Mouse (Mus musculus): ENCODE measurements around the gene Sdha. TPM values are rescaled to one million over a fixed set of nuclear protein-coding genes. Genes with fewer than 3 reads are reported as not detected.

Sdha gene
- polyA plus RNA-seq (2015; fragmentation: Nextera tagmentation; extraction: Ambion mirVana): 235 and 237 TPM in 2 replicates

DNA sequence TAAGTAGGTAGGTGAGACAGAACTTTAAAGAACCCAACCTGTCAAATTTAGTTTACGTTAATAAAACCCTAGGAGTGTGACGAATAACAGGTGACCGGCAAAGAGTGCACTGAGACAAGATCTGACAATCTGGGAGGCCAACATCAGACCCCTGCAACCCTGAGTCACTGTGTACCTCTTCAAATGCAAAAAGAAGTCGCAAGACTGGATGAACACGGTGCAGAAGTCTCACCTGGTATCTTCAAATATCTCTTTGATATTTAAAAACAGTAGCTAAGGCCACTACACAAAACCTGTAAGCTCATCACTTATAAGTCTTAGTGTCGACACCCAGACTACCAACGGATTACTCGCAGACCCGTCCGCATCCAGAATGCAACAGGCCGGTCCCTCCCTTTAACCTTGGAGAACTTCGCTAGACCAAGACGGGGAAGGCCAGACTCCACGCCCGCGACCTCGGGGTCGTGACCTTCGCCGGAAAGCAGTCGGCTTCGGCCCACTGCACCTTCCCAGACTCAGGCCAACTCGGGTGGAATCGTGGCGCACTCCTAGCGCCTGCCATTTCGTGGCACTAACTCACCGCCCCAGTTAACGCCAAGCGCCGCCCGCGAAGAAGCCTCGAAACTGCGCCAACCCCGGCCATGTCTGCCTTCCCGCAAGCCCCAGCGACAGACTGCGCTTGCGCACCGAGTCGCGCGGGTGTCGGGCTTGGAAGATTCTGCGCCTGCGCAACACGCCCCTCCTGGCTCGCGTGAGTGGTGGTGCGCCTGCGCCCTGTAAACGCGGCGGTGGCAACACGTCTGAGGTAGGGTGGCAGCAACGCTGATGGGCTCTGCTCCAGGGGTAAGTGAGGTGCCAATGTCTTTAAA is at the start of gene Sdha, which contains the start of gene Ccdc127:
Gene Sdha (minus strand): TSS at position 715 of the 869 bp plus-strand sequence.
Gene Ccdc127 (plus strand): TSS at position 744 of the 869 bp plus-strand sequence.
- H3K36me3 ChIP-seq (ENCODE audit: control insufficient read depth, insufficient read depth): no peaks in the 10 kb centered on the region
- H3K9me3 ChIP-seq (ENCODE audit: control insufficient read depth, low read length): no peaks in the 10 kb centered on the region
- no peaks in the 10 kb centered on the region for H3K27me3 ChIP-seq (replicated peaks; ENCODE audit: control insufficient read depth, insufficient read depth, low read length)
- peak within 1 kb of the TSS; percentile 73 for H3K27ac ChIP-seq (ENCODE audit: low read length)
- ATAC-seq: peak; percentile 99
- H3K4me3 ChIP-seq (replicated peaks; ENCODE audit: low read length): peak within 1 kb of the TSS; percentile 97
- 1% methylated on average over 57 of the region's 57 CpGs for WGBS
- H3K9ac ChIP-seq (replicated peaks; ENCODE audit: low read depth, low read length): peak within 1 kb of the TSS; percentile 91
- peaks cover 16% of the 10 kb centered on the region for H3K4me1 ChIP-seq (replicated peaks; ENCODE audit: control insufficient read depth, insufficient read depth, low read length)
- H3K4me2 ChIP-seq (ENCODE audit: low read length): peak within 1 kb of the TSS; percentile 75

DNA sequence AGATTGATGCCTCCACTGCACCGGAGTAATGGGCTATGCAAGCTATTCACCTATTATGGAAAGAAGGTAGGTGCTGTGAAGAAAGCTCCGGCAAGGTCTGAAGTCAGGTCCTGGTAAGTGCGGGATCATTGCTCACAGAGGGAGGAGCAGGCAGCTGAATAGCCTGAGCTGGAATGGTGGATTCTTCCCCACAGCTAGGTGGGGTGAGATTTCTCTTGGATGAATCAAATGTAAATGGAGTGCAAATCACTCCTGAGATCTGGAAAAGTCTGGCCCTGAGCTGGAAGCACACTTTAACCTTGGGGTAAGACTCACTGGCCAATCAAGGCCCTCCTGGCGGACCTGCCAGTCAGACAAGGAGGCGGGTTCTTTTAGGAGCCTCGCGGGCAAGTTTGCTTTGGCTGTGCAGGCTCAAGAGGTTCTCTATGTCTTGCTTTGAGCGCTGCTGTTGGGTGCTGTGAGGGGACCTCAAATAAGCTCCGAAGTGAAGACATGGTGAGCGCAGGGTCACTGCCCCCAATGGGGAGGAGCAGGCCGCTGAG is 49.3 kb upstream of the Sdha start, which contains the start of gene Ftl1-ps1:
Gene Ftl1-ps1 (plus strand): TSS at position 397 of the 542 bp plus-strand sequence.
- Histone ChIP-seq H3K9ac (replicated peaks; ENCODE audit: low read depth, low read length) (no peak within 1 kb of the TSS), H3K27ac (ENCODE audit: low read length) (no peak within 1 kb of the TSS), H3K4me3 (replicated peaks; ENCODE audit: low read length) (no peak within 1 kb of the TSS), H3K36me3 (ENCODE audit: control insufficient read depth, insufficient read depth) (no peaks in the 10 kb centered on the region), H3K9me3 (ENCODE audit: control insufficient read depth, low read length) (no peaks in the 10 kb centered on the region), H3K4me1 (replicated peaks; ENCODE audit: control insufficient read depth, insufficient read depth, low read length) (no peaks in the 10 kb centered on the region), H3K27me3 (replicated peaks; ENCODE audit: control insufficient read depth, insufficient read depth, low read length) (no peaks in the 10 kb centered on the region), H3K4me2 (ENCODE audit: low read length) (no peak within 1 kb of the TSS)
- ATAC-seq: no peak
- 7% methylated on average over 11 of the region's 11 CpGs for WGBS

DNA sequence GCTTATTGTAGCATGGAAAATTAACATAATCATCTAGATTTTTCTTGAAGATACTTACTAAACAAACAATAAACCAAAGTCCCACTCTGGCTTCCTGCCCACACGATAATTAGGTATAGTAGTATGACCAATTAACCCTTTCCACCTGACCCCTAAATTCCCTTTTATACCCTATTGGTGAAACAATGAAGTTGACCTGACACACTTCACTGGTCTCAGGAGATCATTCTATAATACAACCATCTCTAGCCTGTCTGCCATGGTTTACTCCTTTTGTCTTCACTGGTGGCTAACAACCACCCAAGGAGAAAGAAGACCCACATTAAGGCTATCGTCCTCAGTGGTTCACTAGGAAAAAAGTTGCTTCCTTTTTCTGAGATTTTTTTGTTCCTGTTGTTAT is 41.1 kb upstream of the Sdha start:
- no peak overlapping the region for H3K4me2 ChIP-seq (ENCODE audit: low read length)
- no peaks in the 10 kb centered on the region for H3K27me3 ChIP-seq (replicated peaks; ENCODE audit: control insufficient read depth, insufficient read depth, low read length)
- H3K4me1 ChIP-seq (replicated peaks; ENCODE audit: control insufficient read depth, insufficient read depth, low read length): peaks cover 5% of the 10 kb centered on the region
- WGBS: 79% methylated on average over 2 of the region's 2 CpGs
- no peaks in the 10 kb centered on the region for H3K9me3 ChIP-seq (ENCODE audit: control insufficient read depth, low read length)
- H3K9ac ChIP-seq (replicated peaks; ENCODE audit: low read depth, low read length): no peak overlapping the region
- H3K4me3 ChIP-seq (replicated peaks; ENCODE audit: low read length): no peak overlapping the region
- H3K27ac ChIP-seq (ENCODE audit: low read length): no peak overlapping the region
- H3K36me3 ChIP-seq (ENCODE audit: control insufficient read depth, insufficient read depth): no peaks in the 10 kb centered on the region
- ATAC-seq: peak; percentile 21

DNA sequence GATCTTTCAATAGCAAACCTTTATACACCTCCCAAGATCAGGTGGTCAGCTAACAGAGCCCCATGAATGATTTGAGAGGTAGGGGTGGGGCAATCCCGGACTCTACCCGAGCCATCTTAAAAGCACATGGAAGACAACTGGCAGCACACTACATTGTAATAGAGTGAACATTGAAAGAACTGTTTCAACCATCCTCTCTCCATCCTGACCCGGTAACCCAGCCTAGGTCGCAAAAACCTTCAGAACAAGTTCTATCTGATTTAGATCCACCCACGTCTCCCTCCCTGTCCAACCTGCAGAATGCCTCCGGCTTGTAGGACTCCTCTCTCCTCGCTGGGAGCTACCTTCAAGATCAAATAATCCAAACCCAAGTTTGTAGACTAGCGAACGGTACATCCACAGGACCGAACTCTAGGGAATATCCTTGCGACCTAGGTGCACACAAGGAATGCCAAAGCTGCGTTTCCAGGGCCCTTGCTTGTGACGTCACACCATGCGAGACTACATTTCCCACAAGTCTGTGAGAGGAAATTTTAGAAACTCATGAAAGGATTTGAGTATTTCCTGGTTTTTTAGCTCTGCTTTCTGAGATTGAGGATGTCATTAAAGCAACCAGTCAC is 40.4 kb upstream of the Sdha start, which contains the start of gene Zfp72:
Gene Zfp72 (minus strand): TSS at position 466 of the 620 bp plus-strand sequence.
- no peak within 1 kb of the TSS for H3K27ac ChIP-seq (ENCODE audit: low read length)
- H3K9me3 ChIP-seq (ENCODE audit: control insufficient read depth, low read length): no peaks in the 10 kb centered on the region
- H3K4me1 ChIP-seq (replicated peaks; ENCODE audit: control insufficient read depth, insufficient read depth, low read length): peaks cover 5% of the 10 kb centered on the region
- WGBS: 2% methylated on average over 14 of the region's 14 CpGs
- H3K9ac ChIP-seq (replicated peaks; ENCODE audit: low read depth, low read length): peak within 1 kb of the TSS; percentile 64
- H3K36me3 ChIP-seq (ENCODE audit: control insufficient read depth, insufficient read depth): no peaks in the 10 kb centered on the region
- no peaks in the 10 kb centered on the region for H3K27me3 ChIP-seq (replicated peaks; ENCODE audit: control insufficient read depth, insufficient read depth, low read length)
- peak within 1 kb of the TSS; percentile 64 for H3K4me2 ChIP-seq (ENCODE audit: low read length)
- peak; percentile 95 for ATAC-seq
- peak within 1 kb of the TSS; percentile 50 for H3K4me3 ChIP-seq (replicated peaks; ENCODE audit: low read length)

DNA sequence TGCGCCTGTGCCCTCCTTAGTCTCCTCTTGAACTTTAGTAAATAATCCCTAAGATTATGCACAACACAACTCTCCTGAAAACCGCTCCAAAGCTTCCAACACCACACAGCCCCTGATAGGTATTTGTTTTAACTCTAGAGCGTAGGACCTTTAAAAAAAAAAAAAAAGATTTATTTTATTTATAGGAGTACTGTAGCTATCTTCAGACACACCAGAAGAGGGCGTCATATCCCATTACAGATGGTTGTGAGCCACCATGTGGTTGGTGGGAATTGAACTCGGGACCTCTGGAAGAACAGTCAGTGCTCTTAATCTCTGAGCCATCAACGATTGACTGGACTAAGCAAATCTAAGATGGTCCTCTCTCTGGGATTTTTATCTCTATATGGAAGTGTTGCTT is 39.6 kb upstream of the Sdha start:
- H3K4me3 ChIP-seq (replicated peaks; ENCODE audit: low read length): peak overlapping the region; percentile 50
- H3K9me3 ChIP-seq (ENCODE audit: control insufficient read depth, low read length): no peaks in the 10 kb centered on the region
- peaks cover 5% of the 10 kb centered on the region for H3K4me1 ChIP-seq (replicated peaks; ENCODE audit: control insufficient read depth, insufficient read depth, low read length)
- WGBS: 64% methylated on average over 6 of the region's 6 CpGs
- ATAC-seq: no peak
- peak overlapping the region; percentile 64 for H3K4me2 ChIP-seq (ENCODE audit: low read length)
- H3K27ac ChIP-seq (ENCODE audit: low read length): no peak overlapping the region
- H3K36me3 ChIP-seq (ENCODE audit: control insufficient read depth, insufficient read depth): no peaks in the 10 kb centered on the region
- no peaks in the 10 kb centered on the region for H3K27me3 ChIP-seq (replicated peaks; ENCODE audit: control insufficient read depth, insufficient read depth, low read length)
- no peak overlapping the region for H3K9ac ChIP-seq (replicated peaks; ENCODE audit: low read depth, low read length)

DNA sequence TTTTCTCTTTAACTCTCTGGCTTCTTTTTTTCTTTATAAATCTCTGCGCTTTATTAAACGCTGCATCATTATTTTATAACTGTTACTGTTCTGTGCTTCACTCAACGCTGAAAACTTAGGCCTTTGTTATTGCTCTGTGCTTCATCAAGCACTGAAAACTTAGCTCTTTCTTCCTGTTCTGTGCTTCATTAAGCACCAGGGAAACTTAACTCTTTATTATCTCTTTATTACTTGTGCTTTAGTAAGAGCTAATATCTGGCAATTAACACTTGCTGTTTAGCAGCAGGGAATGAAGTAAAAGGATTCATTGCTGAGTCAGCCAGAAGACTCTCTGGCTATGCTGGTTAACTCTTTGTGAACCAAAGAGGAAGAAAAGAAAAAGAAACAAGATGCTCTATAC is 32.2 kb upstream of the Sdha start:
- H3K4me1 ChIP-seq (replicated peaks; ENCODE audit: control insufficient read depth, insufficient read depth, low read length): peaks cover 10% of the 10 kb centered on the region
- 5% methylated on average over 3 of the region's 3 CpGs for WGBS
- H3K27me3 ChIP-seq (replicated peaks; ENCODE audit: control insufficient read depth, insufficient read depth, low read length): no peaks in the 10 kb centered on the region
- peak; percentile 50 for ATAC-seq
- no peaks in the 10 kb centered on the region for H3K36me3 ChIP-seq (ENCODE audit: control insufficient read depth, insufficient read depth)
- no peak overlapping the region for H3K4me2 ChIP-seq (ENCODE audit: low read length)
- H3K27ac ChIP-seq (ENCODE audit: low read length): no peak overlapping the region
- no peak overlapping the region for H3K9ac ChIP-seq (replicated peaks; ENCODE audit: low read depth, low read length)
- H3K9me3 ChIP-seq (ENCODE audit: control insufficient read depth, low read length): no peaks in the 10 kb centered on the region
- H3K4me3 ChIP-seq (replicated peaks; ENCODE audit: low read length): no peak overlapping the region

DNA sequence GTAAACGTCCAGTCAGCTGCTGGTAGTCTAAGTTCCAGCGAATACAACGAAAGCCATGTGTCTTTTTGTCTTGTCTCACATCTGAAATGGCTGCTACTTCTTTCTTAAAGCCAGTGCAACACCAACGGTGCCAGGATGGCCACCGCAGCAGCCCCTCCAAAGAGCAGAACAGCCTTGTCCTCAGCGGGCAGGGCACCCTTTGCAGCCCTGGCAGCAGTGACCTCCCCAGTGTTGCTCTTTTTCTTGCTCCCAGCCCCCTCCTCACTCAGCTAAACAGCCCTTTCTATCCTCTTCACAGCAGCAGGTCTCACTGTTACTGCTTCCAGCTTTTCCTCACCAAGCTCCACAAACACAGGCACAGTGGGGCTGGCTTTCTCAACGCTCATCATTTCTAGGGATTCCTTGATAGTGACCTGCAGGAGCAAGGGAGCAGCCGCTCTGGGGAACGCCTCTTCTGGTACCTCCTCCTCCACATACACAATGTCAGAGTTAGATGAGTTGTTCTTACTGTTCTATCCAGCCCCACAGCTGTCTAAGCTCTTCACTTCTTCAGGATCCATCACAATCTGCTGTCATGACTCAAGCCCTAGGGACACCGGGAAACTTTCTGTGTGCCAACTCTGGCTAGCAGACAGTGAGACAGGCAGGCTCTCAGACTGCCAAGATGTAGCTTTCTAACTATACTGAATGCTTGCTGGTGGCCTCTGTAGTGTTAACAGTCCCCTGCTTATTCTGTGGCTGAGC is 31.6 kb upstream of the Sdha start:
- no peak overlapping the region for H3K9ac ChIP-seq (replicated peaks; ENCODE audit: low read depth, low read length)
- no peaks in the 10 kb centered on the region for H3K9me3 ChIP-seq (ENCODE audit: control insufficient read depth, low read length)
- H3K27ac ChIP-seq (ENCODE audit: low read length): no peak overlapping the region
- no peak overlapping the region for H3K4me2 ChIP-seq (ENCODE audit: low read length)
- H3K27me3 ChIP-seq (replicated peaks; ENCODE audit: control insufficient read depth, insufficient read depth, low read length): no peaks in the 10 kb centered on the region
- H3K36me3 ChIP-seq (ENCODE audit: control insufficient read depth, insufficient read depth): no peaks in the 10 kb centered on the region
- 57% methylated on average over 10 of the region's 10 CpGs for WGBS
- H3K4me3 ChIP-seq (replicated peaks; ENCODE audit: low read length): no peak overlapping the region
- peak; percentile 66 for ATAC-seq
- H3K4me1 ChIP-seq (replicated peaks; ENCODE audit: control insufficient read depth, insufficient read depth, low read length): peaks cover 10% of the 10 kb centered on the region

DNA sequence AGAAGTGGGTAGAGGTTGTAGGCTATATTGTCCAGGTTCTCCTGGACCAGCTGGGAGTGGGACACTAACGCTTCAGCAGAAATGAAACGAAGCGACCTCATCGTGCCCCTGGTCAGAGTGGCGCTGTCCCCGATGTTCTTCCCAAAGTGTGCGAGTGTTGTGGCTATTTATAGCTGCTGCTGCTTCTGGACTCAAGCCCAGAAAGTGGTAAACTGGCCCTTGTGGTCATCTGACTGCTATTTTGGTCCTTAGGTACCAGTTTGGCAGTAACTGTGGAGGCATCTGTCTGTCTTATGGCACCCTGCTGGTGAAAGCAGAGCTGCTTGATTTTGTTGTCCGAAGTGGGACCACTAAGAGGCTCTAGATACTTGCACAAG is 13.8 kb upstream of the Sdha start, which contains the start of gene Lrrc14b:
Gene Lrrc14b (minus strand): TSS at position 147 of the 377 bp plus-strand sequence.
- 74% methylated on average over 8 of the region's 8 CpGs for WGBS

More for the DNA sequence above, 13.8 kb upstream of the Sdha start, which contains the start of gene Lrrc14b:
- Histone ChIP-seq H3K4me2 (ENCODE audit: low read length) (no peak within 1 kb of the TSS), H3K9me3 (ENCODE audit: control insufficient read depth, low read length) (no peaks in the 10 kb centered on the region), H3K36me3 (ENCODE audit: control insufficient read depth, insufficient read depth) (peaks cover 6% of the 10 kb centered on the region), H3K4me3 (replicated peaks; ENCODE audit: low read length) (no peak within 1 kb of the TSS), H3K4me1 (replicated peaks; ENCODE audit: control insufficient read depth, insufficient read depth, low read length) (no peaks in the 10 kb centered on the region), H3K9ac (replicated peaks; ENCODE audit: low read depth, low read length) (no peak within 1 kb of the TSS), H3K27me3 (replicated peaks; ENCODE audit: control insufficient read depth, insufficient read depth, low read length) (no peaks in the 10 kb centered on the region), H3K27ac (ENCODE audit: low read length) (no peak within 1 kb of the TSS)
- ATAC-seq: no peak

Data from forebrain, embryonic 16.5 days (tissue).